Mouse (Mus musculus): ENCODE measurements around the gene Plcl2. TPM values are rescaled to one million over a fixed set of nuclear protein-coding genes. Genes with fewer than 3 reads are reported as not detected.
A peak's percentile ranks its signal among the peaks of the same experiment; 100 is the strongest.

Gene Plcl2
- polyA plus RNA-seq, 1 experiment from 2014 or later, result 2.4 TPM

GRCm38 (mm10) chr17:50508055-50508774, 988 bp upstream of the Plcl2 start:
- 17% methylated on average over 18 of the region's 18 CpGs for WGBS
- Histone ChIP-seq H3K9ac (ENCODE audit: low read length) (peak overlapping the region; percentile 84), H3K4me3 (ENCODE audit: low read length) (peak overlapping the region; percentile 76), H3K36me3 (ENCODE audit: control insufficient read depth, insufficient read depth, low read length) (no peaks in the 10 kb centered on the region), H3K27me3 (ENCODE audit: control insufficient read depth, insufficient read depth, low read depth, low read length) (no peaks in the 10 kb centered on the region), H3K27ac (ENCODE audit: low read length) (no peak overlapping the region), H3K4me2 (ENCODE audit: low read depth, low read length) (peak overlapping the region; percentile 65), H3K4me1 (replicated peaks; ENCODE audit: control insufficient read depth, insufficient read depth, low read length) (peaks cover 10% of the 10 kb centered on the region; the same call in 1 of the 2 replicates), H3K9me3 (ENCODE audit: control insufficient read depth, low read length) (no peaks in the 10 kb centered on the region)
- peak; percentile 4; the same call in 1 of the 2 replicates for ATAC-seq (ENCODE audit: low read depth)

GRCm38 (mm10) chr17:50508775-50509250, 390 bp upstream of the Plcl2 start:
- H3K27me3 ChIP-seq (ENCODE audit: control insufficient read depth, insufficient read depth, low read depth, low read length), result no peaks in the 10 kb centered on the region
- H3K36me3 ChIP-seq (ENCODE audit: control insufficient read depth, insufficient read depth, low read length), result no peaks in the 10 kb centered on the region
- no peaks in the 10 kb centered on the region for H3K9me3 ChIP-seq (ENCODE audit: control insufficient read depth, low read length)
- peak overlapping the region; percentile 60; the same call in 1 of the 2 replicates for H3K27ac ChIP-seq (ENCODE audit: low read length)
- peak; percentile 85 for ATAC-seq (ENCODE audit: low read depth)
- H3K9ac ChIP-seq (ENCODE audit: low read length), result peak overlapping the region; percentile 84
- H3K4me2 ChIP-seq (ENCODE audit: low read depth, low read length), result peak overlapping the region; percentile 65
- peak overlapping the region; percentile 76 for H3K4me3 ChIP-seq (ENCODE audit: low read length)
- WGBS, result 0% methylated on average over 47 of the region's 72 CpGs
- H3K4me1 ChIP-seq (replicated peaks; ENCODE audit: control insufficient read depth, insufficient read depth, low read length), result peaks cover 10% of the 10 kb centered on the region; the same call in 1 of the 2 replicates

- no peak for ATAC-seq (ENCODE audit: low read depth)
- Histone ChIP-seq H3K4me3 (ENCODE audit: low read length) (peak overlapping the region; percentile 76), H3K4me2 (ENCODE audit: low read depth, low read length) (peak overlapping the region; percentile 65), H3K27ac (ENCODE audit: low read length) (no peak overlapping the region), H3K9ac (ENCODE audit: low read length) (peak overlapping the region; percentile 84), H3K9me3 (ENCODE audit: control insufficient read depth, low read length) (no peaks in the 10 kb centered on the region), H3K36me3 (ENCODE audit: control insufficient read depth, insufficient read depth, low read length) (no peaks in the 10 kb centered on the region), H3K4me1 (replicated peaks; ENCODE audit: control insufficient read depth, insufficient read depth, low read length) (peaks cover 10% of the 10 kb centered on the region; the same call in 1 of the 2 replicates), H3K27me3 (ENCODE audit: control insufficient read depth, insufficient read depth, low read depth, low read length) (no peaks in the 10 kb centered on the region)
- 35% methylated on average over 2 of the region's 2 CpGs for WGBS
Measured at GRCm38 (mm10) chr17:50510279-50510678, 1.1 kb downstream of the Plcl2 start.

- ATAC-seq (ENCODE audit: low read depth), result no peak
- no peak overlapping the region for H3K4me3 ChIP-seq (ENCODE audit: low read length)
- 40% methylated on average over 1 of the region's 1 CpGs for WGBS
Measured at GRCm38 (mm10) chr17:50510741-50511140, 1.5 kb downstream of the Plcl2 start.

GRCm38 (mm10) chr17:50512222-50512621, 3.0 kb downstream of the Plcl2 start:
- ATAC-seq (ENCODE audit: low read depth), result no peak

More at GRCm38 (mm10) chr17:50510741-50511140, 1.5 kb downstream of the Plcl2 start:
- Histone ChIP-seq H3K4me2 (ENCODE audit: low read depth, low read length) (peak overlapping the region; percentile 65; the same call in 1 of the 2 replicates), H3K36me3 (ENCODE audit: control insufficient read depth, insufficient read depth, low read length) (no peaks in the 10 kb centered on the region), H3K4me1 (replicated peaks; ENCODE audit: control insufficient read depth, insufficient read depth, low read length) (peaks cover 10% of the 10 kb centered on the region; the same call in 1 of the 2 replicates), H3K9me3 (ENCODE audit: control insufficient read depth, low read length) (no peaks in the 10 kb centered on the region), H3K27ac (ENCODE audit: low read length) (no peak overlapping the region), H3K27me3 (ENCODE audit: control insufficient read depth, insufficient read depth, low read depth, low read length) (no peaks in the 10 kb centered on the region), H3K9ac (ENCODE audit: low read length) (no peak overlapping the region)

GRCm38 (mm10) chr17:50512841-50513240, 3.6 kb downstream of the Plcl2 start:
- Histone ChIP-seq H3K4me1 (replicated peaks; ENCODE audit: control insufficient read depth, insufficient read depth, low read length) (peaks cover 10% of the 10 kb centered on the region; the same call in 1 of the 2 replicates), H3K36me3 (ENCODE audit: control insufficient read depth, insufficient read depth, low read length) (no peaks in the 10 kb centered on the region), H3K9ac (ENCODE audit: low read length) (no peak overlapping the region), H3K4me3 (ENCODE audit: low read length) (no peak overlapping the region), H3K9me3 (ENCODE audit: control insufficient read depth, low read length) (no peaks in the 10 kb centered on the region), H3K27me3 (ENCODE audit: control insufficient read depth, insufficient read depth, low read depth, low read length) (no peaks in the 10 kb centered on the region), H3K4me2 (ENCODE audit: low read depth, low read length) (no peak overlapping the region), H3K27ac (ENCODE audit: low read length) (no peak overlapping the region)
- WGBS, result 86% methylated on average over 7 of the region's 7 CpGs
- ATAC-seq (ENCODE audit: low read depth), result no peak

More at GRCm38 (mm10) chr17:50512222-50512621, 3.0 kb downstream of the Plcl2 start:
- H3K4me3 ChIP-seq (ENCODE audit: low read length), result no peak overlapping the region
- H3K27ac ChIP-seq (ENCODE audit: low read length), result no peak overlapping the region
- H3K4me2 ChIP-seq (ENCODE audit: low read depth, low read length), result no peak overlapping the region
- H3K4me1 ChIP-seq (replicated peaks; ENCODE audit: control insufficient read depth, insufficient read depth, low read length), result peaks cover 10% of the 10 kb centered on the region; the same call in 1 of the 2 replicates
- H3K9me3 ChIP-seq (ENCODE audit: control insufficient read depth, low read length), result no peaks in the 10 kb centered on the region
- no peaks in the 10 kb centered on the region for H3K36me3 ChIP-seq (ENCODE audit: control insufficient read depth, insufficient read depth, low read length)
- H3K9ac ChIP-seq (ENCODE audit: low read length), result no peak overlapping the region
- H3K27me3 ChIP-seq (ENCODE audit: control insufficient read depth, insufficient read depth, low read depth, low read length), result no peaks in the 10 kb centered on the region
- WGBS, result 84% methylated on average over 5 of the region's 5 CpGs

GRCm38 (mm10) chr17:50513376-50513775, 4.2 kb downstream of the Plcl2 start:
- Histone ChIP-seq H3K4me3 (ENCODE audit: low read length) (no peak overlapping the region), H3K9ac (ENCODE audit: low read length) (no peak overlapping the region), H3K4me2 (ENCODE audit: low read depth, low read length) (no peak overlapping the region), H3K27ac (ENCODE audit: low read length) (no peak overlapping the region), H3K36me3 (ENCODE audit: control insufficient read depth, insufficient read depth, low read length) (no peaks in the 10 kb centered on the region), H3K9me3 (ENCODE audit: control insufficient read depth, low read length) (no peaks in the 10 kb centered on the region), H3K4me1 (replicated peaks; ENCODE audit: control insufficient read depth, insufficient read depth, low read length) (peaks cover 10% of the 10 kb centered on the region; the same call in 1 of the 2 replicates), H3K27me3 (ENCODE audit: control insufficient read depth, insufficient read depth, low read depth, low read length) (no peaks in the 10 kb centered on the region)
- no peak for ATAC-seq (ENCODE audit: low read depth)
- 97% methylated on average over 7 of the region's 7 CpGs for WGBS

- ATAC-seq (ENCODE audit: low read depth), result no peak
- WGBS, result 81% methylated on average over 7 of the region's 7 CpGs
Measured at GRCm38 (mm10) chr17:50514012-50514411, 4.8 kb downstream of the Plcl2 start.

GRCm38 (mm10) chr17:50515926-50516325, 6.7 kb downstream of the Plcl2 start:
- H3K4me3 ChIP-seq (ENCODE audit: low read length), result no peak overlapping the region
- no peaks in the 10 kb centered on the region for H3K36me3 ChIP-seq (ENCODE audit: control insufficient read depth, insufficient read depth, low read length)
- H3K27me3 ChIP-seq (ENCODE audit: control insufficient read depth, insufficient read depth, low read depth, low read length), result no peaks in the 10 kb centered on the region
- H3K27ac ChIP-seq (ENCODE audit: low read length), result no peak overlapping the region
- peaks cover under 1% of the 10 kb centered on the region; the same call in 1 of the 2 replicates for H3K4me1 ChIP-seq (replicated peaks; ENCODE audit: control insufficient read depth, insufficient read depth, low read length)
- H3K4me2 ChIP-seq (ENCODE audit: low read depth, low read length), result no peak overlapping the region
- 68% methylated on average over 4 of the region's 4 CpGs for WGBS
- H3K9ac ChIP-seq (ENCODE audit: low read length), result no peak overlapping the region
- H3K9me3 ChIP-seq (ENCODE audit: control insufficient read depth, low read length), result no peaks in the 10 kb centered on the region
- no peak for ATAC-seq (ENCODE audit: low read depth)

More at GRCm38 (mm10) chr17:50514012-50514411, 4.8 kb downstream of the Plcl2 start:
- Histone ChIP-seq H3K9ac (ENCODE audit: low read length) (no peak overlapping the region), H3K27me3 (ENCODE audit: control insufficient read depth, insufficient read depth, low read depth, low read length) (no peaks in the 10 kb centered on the region), H3K4me1 (replicated peaks; ENCODE audit: control insufficient read depth, insufficient read depth, low read length) (peaks cover 10% of the 10 kb centered on the region; the same call in 1 of the 2 replicates), H3K9me3 (ENCODE audit: control insufficient read depth, low read length) (no peaks in the 10 kb centered on the region), H3K4me2 (ENCODE audit: low read depth, low read length) (no peak overlapping the region), H3K36me3 (ENCODE audit: control insufficient read depth, insufficient read depth, low read length) (no peaks in the 10 kb centered on the region), H3K27ac (ENCODE audit: low read length) (no peak overlapping the region), H3K4me3 (ENCODE audit: low read length) (no peak overlapping the region)

Measured in lung, embryonic 16.5 days (tissue).